Mouse (Mus musculus): ENCODE data around the gene Dpp6. TPM values are rescaled to one million over a fixed set of nuclear protein-coding genes. Genes with fewer than 3 reads are reported as not detected.

Dpp6 gene
- total and polyA plus RNA-seq, 3 experiments: not detected

DNA sequence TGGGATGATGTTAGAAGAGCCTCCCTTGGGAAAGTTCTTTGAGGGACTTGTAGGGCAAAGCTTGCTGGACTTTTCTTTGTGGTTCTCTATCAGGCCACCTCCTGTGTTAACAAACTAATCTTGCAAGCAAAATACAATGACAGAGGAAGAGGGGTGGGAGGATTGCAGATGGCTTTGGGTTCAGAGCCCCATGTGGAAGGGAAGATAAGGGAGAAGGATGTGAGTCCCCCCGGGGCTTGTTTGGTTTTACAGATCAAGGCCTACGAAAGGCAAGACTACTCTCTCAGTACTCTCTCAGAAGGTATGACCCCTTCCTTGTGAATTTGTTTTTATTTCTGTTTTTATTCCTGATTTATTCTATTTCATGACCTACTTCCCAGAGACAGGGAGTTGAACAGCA, 431.7 kb downstream of the Dpp6 start:
- TF ChIP-seq RCOR1 (IDR thresholded peaks at IDR 0.05; ENCODE audit: low read depth, low read length) (no peak), POLR2A (IDR thresholded peaks at IDR 0.05; ENCODE audit: control insufficient read depth in 1 of 2, insufficient read depth in 1 of 2, low read depth in 1 of 2, low read length in 2 of 2, poor library complexity in 1 of 2) (no peak), MAZ (IDR thresholded peaks at IDR 0.05; ENCODE audit: low read depth, low read length) (no peak), GABPA (IDR thresholded peaks at IDR 0.05; ENCODE audit: low read depth, low read length) (no peak), E2F4 (IDR thresholded peaks at IDR 0.05; ENCODE audit: borderline replicate concordance, low read depth, low read length) (no peak), CHD1 (IDR thresholded peaks at IDR 0.05; ENCODE audit: low read depth, low read length) (no peak)
- Histone ChIP-seq H3K4me1 (ENCODE audit: control insufficient read depth in 1 of 2, insufficient read depth in 2 of 2, low read length in 2 of 2) (no peaks in the 10 kb centered on the region), H3K9ac (ENCODE audit: control insufficient read depth, low read depth, low read length, poor library complexity, severe bottlenecking) (no peak overlapping the region), H3K36me3 (ENCODE audit: control insufficient read depth in 1 of 2, insufficient read depth in 2 of 2, low read length in 2 of 2) (no peaks in the 10 kb centered on the region), H3K27ac (ENCODE audit: control insufficient read depth, low read depth, low read length) (no peak overlapping the region), H3K9me3 (replicated peaks; ENCODE audit: insufficient read depth, low read length) (no peaks in the 10 kb centered on the region), H3K79me2 (ENCODE audit: control insufficient read depth, insufficient read depth, low read length, poor library complexity) (no peaks in the 10 kb centered on the region), H3K4me3 (ENCODE audit: control insufficient read depth in 1 of 2, insufficient read depth in 1 of 2, low read depth in 2 of 2, low read length in 2 of 2) (no peak overlapping the region), H3K27me3 (ENCODE audit: control insufficient read depth in 1 of 2, insufficient read depth in 2 of 2, low read length in 2 of 2) (no peaks in the 10 kb centered on the region)
- no peak for DNase-seq (ENCODE audit: low read depth, low spot score)

DNA sequence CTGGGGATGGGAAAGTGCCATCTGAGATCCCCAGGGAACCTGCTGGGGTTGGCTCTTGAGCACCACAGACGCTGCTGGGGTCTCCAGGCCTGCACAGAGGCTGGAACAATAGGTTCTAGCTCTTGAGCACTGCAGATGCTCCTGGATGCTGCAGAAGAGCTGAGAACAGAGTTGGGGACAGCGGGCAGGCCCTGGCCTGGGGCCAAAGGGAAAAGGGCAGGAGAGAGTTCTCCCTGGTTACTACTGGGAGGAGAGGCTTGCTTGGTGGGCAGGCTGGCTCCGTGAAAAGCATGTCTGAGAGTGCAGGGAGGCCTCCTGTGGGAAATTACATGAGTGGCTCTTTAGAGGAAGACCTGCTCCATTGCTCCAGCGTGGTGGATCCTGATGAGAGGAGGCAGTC, 432.9 kb downstream of the Dpp6 start:
- Histone ChIP-seq H3K9ac (ENCODE audit: control insufficient read depth, low read depth, low read length, poor library complexity, severe bottlenecking) (no peak overlapping the region), H3K36me3 (ENCODE audit: control insufficient read depth in 1 of 2, insufficient read depth in 2 of 2, low read length in 2 of 2) (no peaks in the 10 kb centered on the region), H3K4me1 (ENCODE audit: control insufficient read depth in 1 of 2, insufficient read depth in 2 of 2, low read length in 2 of 2) (no peaks in the 10 kb centered on the region), H3K79me2 (ENCODE audit: control insufficient read depth, insufficient read depth, low read length, poor library complexity) (no peaks in the 10 kb centered on the region), H3K9me3 (replicated peaks; ENCODE audit: insufficient read depth, low read length) (no peaks in the 10 kb centered on the region), H3K27ac (ENCODE audit: control insufficient read depth, low read depth, low read length) (no peak overlapping the region), H3K4me3 (ENCODE audit: control insufficient read depth in 1 of 2, insufficient read depth in 1 of 2, low read depth in 2 of 2, low read length in 2 of 2) (no peak overlapping the region), H3K27me3 (ENCODE audit: control insufficient read depth in 1 of 2, insufficient read depth in 2 of 2, low read length in 2 of 2) (no peaks in the 10 kb centered on the region)
- TF ChIP-seq KAT2A (conservative IDR thresholded peaks at IDR 0.05; ENCODE audit: low read depth, low read length): no peak
- no peak for TF ChIP-seq RCOR1 (IDR thresholded peaks at IDR 0.05; ENCODE audit: low read depth, low read length)
- no peak for TF ChIP-seq ZMIZ1 (IDR thresholded peaks at IDR 0.05; ENCODE audit: low read depth, low read length)
- DNase-seq (ENCODE audit: low read depth, low spot score): no peak

DNA sequence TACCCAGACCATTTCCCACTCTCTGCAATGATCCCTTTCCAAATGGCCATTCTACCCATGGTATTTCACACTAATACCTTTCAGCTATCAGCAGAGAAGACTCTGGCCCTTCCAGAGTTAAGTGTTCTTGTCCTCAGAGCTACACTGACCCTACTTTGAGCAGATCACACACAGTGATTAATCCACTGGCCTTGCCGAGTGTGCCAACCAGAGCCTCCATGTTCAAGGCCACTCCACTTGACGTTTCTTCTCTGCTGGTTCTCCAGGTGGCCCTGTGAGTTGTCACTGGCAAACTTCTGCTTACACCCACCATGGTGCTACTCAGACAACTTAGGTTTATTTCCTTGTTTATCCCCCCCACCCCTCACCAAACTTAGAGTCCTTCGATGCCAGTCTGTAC, 433.9 kb downstream of the Dpp6 start:
- no peaks in the 10 kb centered on the region for H3K79me2 ChIP-seq (ENCODE audit: control insufficient read depth, insufficient read depth, low read length, poor library complexity)
- H3K4me1 ChIP-seq (ENCODE audit: control insufficient read depth in 1 of 2, insufficient read depth in 2 of 2, low read length in 2 of 2): no peaks in the 10 kb centered on the region
- no peak for DNase-seq (ENCODE audit: low read depth, low spot score)
- H3K9ac ChIP-seq (ENCODE audit: control insufficient read depth, low read depth, low read length, poor library complexity, severe bottlenecking): no peak overlapping the region
- H3K9me3 ChIP-seq (replicated peaks; ENCODE audit: insufficient read depth, low read length): no peaks in the 10 kb centered on the region
- H3K27me3 ChIP-seq (ENCODE audit: control insufficient read depth in 1 of 2, insufficient read depth in 2 of 2, low read length in 2 of 2): no peaks in the 10 kb centered on the region
- no peaks in the 10 kb centered on the region for H3K36me3 ChIP-seq (ENCODE audit: control insufficient read depth in 1 of 2, insufficient read depth in 2 of 2, low read length in 2 of 2)
- TF ChIP-seq POLR2AphosphoS5 (IDR thresholded peaks at IDR 0.05; ENCODE audit: borderline replicate concordance, low read depth, low read length): no peak
- no peak for TF ChIP-seq NELFE (IDR thresholded peaks at IDR 0.05; ENCODE audit: low read depth, low read length)
- TF ChIP-seq KAT2A (conservative IDR thresholded peaks at IDR 0.05; ENCODE audit: low read depth, low read length): no peak
- TF ChIP-seq MXI1 (IDR thresholded peaks at IDR 0.05; ENCODE audit: low read depth, low read length): no peak
- TF ChIP-seq BHLHE40 (IDR thresholded peaks at IDR 0.05; ENCODE audit: borderline replicate concordance, low read depth, low read length): no peak
- no peak for TF ChIP-seq ELF1 (IDR thresholded peaks at IDR 0.05; ENCODE audit: low read depth, low read length)
- no peak for TF ChIP-seq USF2 (IDR thresholded peaks at IDR 0.05; ENCODE audit: borderline replicate concordance in 1 of 2, insufficient read depth in 1 of 2, low read depth in 1 of 2, low read length in 2 of 2)
- TF ChIP-seq MYB (IDR thresholded peaks at IDR 0.05; ENCODE audit: low read depth, low read length): no peak
- TF ChIP-seq SMC3 (IDR thresholded peaks at IDR 0.05; ENCODE audit: low read depth, low read length): no peak
- TF ChIP-seq EP300 (IDR thresholded peaks at IDR 0.05; ENCODE audit: low read depth in 1 of 2, low read length in 2 of 2): no peak
- no peak for TF ChIP-seq ZC3H11A (IDR thresholded peaks at IDR 0.05; ENCODE audit: low read depth, low read length)
- TF ChIP-seq TAL1 (IDR thresholded peaks at IDR 0.05; ENCODE audit: low read length): no peak
- no peak for TF ChIP-seq USF1 (IDR thresholded peaks at IDR 0.05; ENCODE audit: low read depth, low read length)
- TF ChIP-seq TCF12 (IDR thresholded peaks at IDR 0.05; ENCODE audit: low read depth, low read length): no peak
- no peak for TF ChIP-seq POLR2AphosphoS2 (IDR thresholded peaks at IDR 0.05; ENCODE audit: low read length)
- TF ChIP-seq HCFC1 (IDR thresholded peaks at IDR 0.05; ENCODE audit: low read depth, low read length): no peak
- no peak for TF ChIP-seq CHD1 (IDR thresholded peaks at IDR 0.05; ENCODE audit: low read depth, low read length)
- H3K4me3 ChIP-seq (ENCODE audit: control insufficient read depth in 1 of 2, insufficient read depth in 1 of 2, low read depth in 2 of 2, low read length in 2 of 2): no peak overlapping the region
- no peak overlapping the region for H3K27ac ChIP-seq (ENCODE audit: control insufficient read depth, low read depth, low read length)

Data from MEL (cell line).